15 mouse cellular contexts compared by ENCODE assay signal in the genomic region with DNA sequence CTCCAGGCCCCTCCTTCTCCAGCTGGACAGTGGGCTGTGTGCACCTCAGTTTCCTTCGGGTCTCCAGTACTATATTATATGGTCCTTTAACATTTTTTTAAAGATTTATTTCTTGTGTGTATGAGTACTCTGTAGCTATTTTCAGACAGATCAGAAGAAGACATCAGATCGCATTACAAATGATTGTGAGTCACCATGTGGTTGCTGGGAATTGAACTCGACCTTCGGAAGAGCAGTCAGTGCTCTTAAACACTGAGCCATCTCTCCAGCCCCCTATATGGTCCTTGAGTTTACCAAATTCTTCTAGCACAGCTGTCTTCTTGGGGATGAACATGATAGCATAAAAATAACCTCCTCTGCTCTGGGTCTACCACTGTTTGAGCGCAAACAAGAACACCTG.
"Had no signal": no experiment of that assay in that cellular context is flagged by ENCODE, and none has a peak within 500 bp of the region (broad histone marks: within the 10 kb centered on the region; RNA-seq: fewer than 3 reads in every experiment).

No protein-coding gene starts in this region.

- H3K4me3 ChIP-seq: midbrain, embryonic 10.5 days; midbrain, embryonic 12.5 days; neural tube, embryonic 12.5 days had no signal

- H3K36me3 ChIP-seq: neural tube, embryonic 12.5 days had no signal

- H3K27me3 ChIP-seq: midbrain, embryonic 12.5 days; neural tube, embryonic 12.5 days had no signal

- DNase-seq: lung, adult 18-20 months; lung, embryonic 14.5 days; lung, postnatal 10 days; midbrain, embryonic 14.5 days; retina, postnatal 1 day; right cerebral cortex, adult 18-20 months; right cerebral cortex, postnatal 25 days; right cerebral cortex, postnatal 4 days; spleen, adult 18-20 months; thymus, adult 18-20 months; thymus, postnatal 14 days; thymus, postnatal 36 days had no signal

- H3K4me2 ChIP-seq: lung, embryonic 14.5 days; midbrain, embryonic 12.5 days; neural tube, embryonic 12.5 days had no signal
